Mouse (Mus musculus): ENCODE measurements around the gene Selenow. TPM values are rescaled to one million over a fixed set of nuclear protein-coding genes. Genes with fewer than 3 reads are reported as not detected.
"Not testable (repeated sequence)": the region's sequence is repeated elsewhere in the genome, so short reads cannot be mapped to it uniquely, and the experiment has no call there.

The Selenow gene
- polyA plus RNA-seq, 1 experiment from 2014 or later = 981 TPM

- WGBS = 90% methylated on average over 6 of the region's 6 CpGs
- Histone ChIP-seq H3K9me3 (replicated peaks; ENCODE audit: control insufficient read depth, low read length) (no peaks in the 10 kb centered on the region), H3K36me3 (replicated peaks; ENCODE audit: control insufficient read depth, insufficient read depth, low read depth, low read length) (peaks cover 15% of the 10 kb centered on the region), H3K4me2 (ENCODE audit: low read depth, low read length) (peak overlapping the region; percentile 69), H3K27me3 (ENCODE audit: control insufficient read depth, insufficient read depth, low read length) (no peaks in the 10 kb centered on the region), H3K4me3 (ENCODE audit: low read depth, low read length) (peak overlapping the region; percentile 70), H3K4me1 (ENCODE audit: control insufficient read depth, insufficient read depth, low read length) (no peaks in the 10 kb centered on the region), H3K27ac (replicated peaks; ENCODE audit: low read depth, low read length) (no peak overlapping the region), H3K9ac (replicated peaks; ENCODE audit: low read length) (0 out of 2 replicates have a peak overlapping the region, but pooled peaks have one; percentile 32)
- DNase-seq (ENCODE audit: low spot score) (no peak), ATAC-seq (replicated peaks; ENCODE audit: insufficient number of reproducible peaks, low FRiP score, low TSS enrichment, low read depth) (no peak)
Observed at GRCm38 (mm10) chr7:15920645-15921190, 1.5 kb downstream of the Selenow start.

- Histone ChIP-seq H3K27ac (replicated peaks; ENCODE audit: low read depth, low read length) (no peak overlapping the region), H3K4me2 (ENCODE audit: low read depth, low read length) (peak overlapping the region; percentile 69; the same call in 1 of the 2 replicates), H3K9ac (replicated peaks; ENCODE audit: low read length) (no peak overlapping the region), H3K9me3 (replicated peaks; ENCODE audit: control insufficient read depth, low read length) (no peaks in the 10 kb centered on the region), H3K27me3 (ENCODE audit: control insufficient read depth, insufficient read depth, low read length) (no peaks in the 10 kb centered on the region), H3K36me3 (replicated peaks; ENCODE audit: control insufficient read depth, insufficient read depth, low read depth, low read length) (peaks cover 15% of the 10 kb centered on the region), H3K4me1 (ENCODE audit: control insufficient read depth, insufficient read depth, low read length) (no peaks in the 10 kb centered on the region), H3K4me3 (ENCODE audit: low read depth, low read length) (no peak overlapping the region)
- ATAC-seq (replicated peaks; ENCODE audit: insufficient number of reproducible peaks, low FRiP score, low TSS enrichment, low read depth) = no peak
- WGBS = 87% methylated on average over 9 of the region's 9 CpGs
- DNase-seq (ENCODE audit: low spot score) = no peak
Observed at GRCm38 (mm10) chr7:15919947-15920346, 2.3 kb downstream of the Selenow start.

GRCm38 (mm10) chr7:15918371-15918770, 3.8 kb downstream of the Selenow start:
- peaks cover 15% of the 10 kb centered on the region for H3K36me3 ChIP-seq (replicated peaks; ENCODE audit: control insufficient read depth, insufficient read depth, low read depth, low read length)
- H3K9me3 ChIP-seq (replicated peaks; ENCODE audit: control insufficient read depth, low read length) = no peaks in the 10 kb centered on the region
- H3K9ac ChIP-seq (replicated peaks; ENCODE audit: low read length) = no peak overlapping the region
- no peaks in the 10 kb centered on the region for H3K4me1 ChIP-seq (ENCODE audit: control insufficient read depth, insufficient read depth, low read length)
- ATAC-seq (replicated peaks; ENCODE audit: insufficient number of reproducible peaks, low FRiP score, low TSS enrichment, low read depth) (no peak), DNase-seq (ENCODE audit: low spot score) (no peak)
- no peaks in the 10 kb centered on the region for H3K27me3 ChIP-seq (ENCODE audit: control insufficient read depth, insufficient read depth, low read length)
- no peak overlapping the region for H3K4me2 ChIP-seq (ENCODE audit: low read depth, low read length)
- no peak overlapping the region for H3K27ac ChIP-seq (replicated peaks; ENCODE audit: low read depth, low read length)
- no peak overlapping the region for H3K4me3 ChIP-seq (ENCODE audit: low read depth, low read length)

GRCm38 (mm10) chr7:15916996-15917395, 5.2 kb downstream of the Selenow start:
- Histone ChIP-seq H3K27ac (replicated peaks; ENCODE audit: low read depth, low read length) (no peak overlapping the region), H3K4me2 (ENCODE audit: low read depth, low read length) (no peak overlapping the region), H3K27me3 (ENCODE audit: control insufficient read depth, insufficient read depth, low read length) (no peaks in the 10 kb centered on the region), H3K9me3 (replicated peaks; ENCODE audit: control insufficient read depth, low read length) (no peaks in the 10 kb centered on the region), H3K4me1 (ENCODE audit: control insufficient read depth, insufficient read depth, low read length) (no peaks in the 10 kb centered on the region), H3K9ac (replicated peaks; ENCODE audit: low read length) (no peak overlapping the region), H3K36me3 (replicated peaks; ENCODE audit: control insufficient read depth, insufficient read depth, low read depth, low read length) (peaks cover 15% of the 10 kb centered on the region), H3K4me3 (ENCODE audit: low read depth, low read length) (no peak overlapping the region)
- DNase-seq (ENCODE audit: low spot score) (no peak), ATAC-seq (replicated peaks; ENCODE audit: insufficient number of reproducible peaks, low FRiP score, low TSS enrichment, low read depth) (no peak)
- 76% methylated on average over 4 of the region's 4 CpGs for WGBS

- no peak overlapping the region for H3K4me2 ChIP-seq (ENCODE audit: low read depth, low read length)
- no peaks in the 10 kb centered on the region for H3K4me1 ChIP-seq (ENCODE audit: control insufficient read depth, insufficient read depth, low read length)
- no peak overlapping the region for H3K9ac ChIP-seq (replicated peaks; ENCODE audit: low read length)
- H3K27ac ChIP-seq (replicated peaks; ENCODE audit: low read depth, low read length) = no peak overlapping the region
- 81% methylated on average over 3 of the region's 3 CpGs for WGBS
- H3K27me3 ChIP-seq (ENCODE audit: control insufficient read depth, insufficient read depth, low read length) = no peaks in the 10 kb centered on the region
- H3K36me3 ChIP-seq (replicated peaks; ENCODE audit: control insufficient read depth, insufficient read depth, low read depth, low read length) = peaks cover 15% of the 10 kb centered on the region
- H3K9me3 ChIP-seq (replicated peaks; ENCODE audit: control insufficient read depth, low read length) = no peaks in the 10 kb centered on the region
- no peak overlapping the region for H3K4me3 ChIP-seq (ENCODE audit: low read depth, low read length)
- ATAC-seq (replicated peaks; ENCODE audit: insufficient number of reproducible peaks, low FRiP score, low TSS enrichment, low read depth) = no peak
- DNase-seq (ENCODE audit: low spot score) = no peak
Observed at GRCm38 (mm10) chr7:15916134-15916723, 6.0 kb downstream of the Selenow start.

GRCm38 (mm10) chr7:15915695-15916094, 6.5 kb downstream of the Selenow start:
- H3K27me3 ChIP-seq (ENCODE audit: control insufficient read depth, insufficient read depth, low read length); H3K4me1 ChIP-seq (ENCODE audit: control insufficient read depth, insufficient read depth, low read length); ATAC-seq (replicated peaks; ENCODE audit: insufficient number of reproducible peaks, low FRiP score, low TSS enrichment, low read depth); H3K9ac ChIP-seq (replicated peaks; ENCODE audit: low read length); H3K9me3 ChIP-seq (replicated peaks; ENCODE audit: control insufficient read depth, low read length); H3K27ac ChIP-seq (replicated peaks; ENCODE audit: low read depth, low read length); DNase-seq (ENCODE audit: low spot score); H3K4me3 ChIP-seq (ENCODE audit: low read depth, low read length); H3K4me2 ChIP-seq (ENCODE audit: low read depth, low read length): not testable (repeated sequence)
- 91% methylated on average over 4 of the region's 4 CpGs for WGBS
- H3K36me3 ChIP-seq (replicated peaks; ENCODE audit: control insufficient read depth, insufficient read depth, low read depth, low read length) = peaks cover 15% of the 10 kb centered on the region

- 89% methylated on average over 2 of the region's 2 CpGs for WGBS
- no peaks in the 10 kb centered on the region for H3K27me3 ChIP-seq (ENCODE audit: control insufficient read depth, insufficient read depth, low read length)
- H3K4me3 ChIP-seq (ENCODE audit: low read depth, low read length) = no peak overlapping the region
- no peaks in the 10 kb centered on the region for H3K4me1 ChIP-seq (ENCODE audit: control insufficient read depth, insufficient read depth, low read length)
- ATAC-seq (replicated peaks; ENCODE audit: insufficient number of reproducible peaks, low FRiP score, low TSS enrichment, low read depth) (no peak), DNase-seq (ENCODE audit: low spot score) (no peak)
- no peak overlapping the region for H3K9ac ChIP-seq (replicated peaks; ENCODE audit: low read length)
- H3K27ac ChIP-seq (replicated peaks; ENCODE audit: low read depth, low read length) = no peak overlapping the region
- no peak overlapping the region for H3K4me2 ChIP-seq (ENCODE audit: low read depth, low read length)
- H3K9me3 ChIP-seq (replicated peaks; ENCODE audit: control insufficient read depth, low read length) = no peaks in the 10 kb centered on the region
- H3K36me3 ChIP-seq (replicated peaks; ENCODE audit: control insufficient read depth, insufficient read depth, low read depth, low read length) = peaks cover 10% of the 10 kb centered on the region
Observed at GRCm38 (mm10) chr7:15914751-15915150, 7.5 kb downstream of the Selenow start.

GRCm38 (mm10) chr7:15914252-15914651, 8.0 kb downstream of the Selenow start:
- H3K9ac ChIP-seq (replicated peaks; ENCODE audit: low read length) = no peak overlapping the region
- no peaks in the 10 kb centered on the region for H3K27me3 ChIP-seq (ENCODE audit: control insufficient read depth, insufficient read depth, low read length)
- H3K36me3 ChIP-seq (replicated peaks; ENCODE audit: control insufficient read depth, insufficient read depth, low read depth, low read length) = peaks cover 7% of the 10 kb centered on the region
- ATAC-seq (replicated peaks; ENCODE audit: insufficient number of reproducible peaks, low FRiP score, low TSS enrichment, low read depth) = no peak
- DNase-seq (ENCODE audit: low spot score) = peak; percentile 69
- no peaks in the 10 kb centered on the region for H3K4me1 ChIP-seq (ENCODE audit: control insufficient read depth, insufficient read depth, low read length)
- no peak overlapping the region for H3K27ac ChIP-seq (replicated peaks; ENCODE audit: low read depth, low read length)
- H3K4me3 ChIP-seq (ENCODE audit: low read depth, low read length) = no peak overlapping the region
- no peak overlapping the region for H3K4me2 ChIP-seq (ENCODE audit: low read depth, low read length)
- 47% methylated on average over 2 of the region's 2 CpGs for WGBS
- H3K9me3 ChIP-seq (replicated peaks; ENCODE audit: control insufficient read depth, low read length) = no peaks in the 10 kb centered on the region

Measured in embryonic facial prominence, embryonic 11.5 days (tissue).